Mouse (Mus musculus): ENCODE results near the gene Erg. TPM values are rescaled to one million over a fixed set of nuclear protein-coding genes. Genes with fewer than 3 reads are reported as not detected.

Gene Erg
- polyA plus RNA-seq, 1 experiment = 17.6 TPM

DNA sequence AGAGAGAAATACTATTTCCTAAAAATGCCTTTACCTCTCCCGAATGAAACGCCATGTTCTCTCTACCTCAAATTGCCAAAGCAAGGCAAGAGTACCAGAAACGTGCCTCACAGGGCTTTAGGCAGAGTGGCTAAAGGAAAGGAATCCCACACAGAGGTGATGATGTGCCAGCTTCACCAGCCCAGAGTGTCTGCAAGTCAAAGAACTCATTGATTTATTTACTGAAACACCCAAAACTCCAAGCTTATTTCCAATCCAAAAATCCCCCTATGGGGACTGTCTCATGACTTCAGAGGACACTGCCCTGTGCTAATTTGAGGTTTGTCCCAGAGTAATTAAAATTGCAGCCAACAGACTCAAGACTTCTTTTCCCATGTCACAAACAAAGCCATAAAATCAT lies 129.4 kb downstream of the Erg start:
- Histone ChIP-seq H3K4me3 (ENCODE audit: insufficient read depth, low read length) (no peak overlapping the region), H3K27ac (ENCODE audit: insufficient read depth, low read length) (no peak overlapping the region), H3K4me1 (ENCODE audit: control insufficient read depth, insufficient read depth, low read length) (no peaks in the 10 kb centered on the region)
- TF ChIP-seq CTCF (IDR thresholded peaks at IDR 0.05; ENCODE audit: borderline replicate concordance, insufficient read depth, low read length) (no peak), POLR2A (IDR thresholded peaks at IDR 0.05; ENCODE audit: low read depth, low read length) (no peak)

DNA sequence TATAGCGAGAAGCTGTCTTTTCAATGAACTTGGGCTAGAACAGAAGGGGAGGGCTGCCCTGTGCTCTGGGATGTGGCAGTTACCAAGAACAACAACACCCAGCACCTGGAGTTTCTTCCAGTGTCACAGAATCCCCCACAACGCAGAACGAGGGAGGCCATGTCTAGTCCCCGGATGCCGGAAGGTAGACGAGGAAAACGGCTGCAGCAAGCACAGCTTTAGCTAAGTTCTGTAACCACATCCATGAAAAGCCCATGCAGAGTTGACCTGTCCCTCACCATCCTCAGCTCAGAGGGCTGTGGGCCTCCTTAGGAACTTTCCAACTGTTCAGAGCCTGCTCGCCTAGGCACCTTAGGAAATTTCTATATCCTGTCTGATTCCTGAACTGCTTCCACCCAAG lies 130.5 kb downstream of the Erg start:
- Histone ChIP-seq H3K4me1 (ENCODE audit: control insufficient read depth, insufficient read depth, low read length) (no peaks in the 10 kb centered on the region), H3K4me3 (ENCODE audit: insufficient read depth, low read length) (no peak overlapping the region), H3K27ac (ENCODE audit: insufficient read depth, low read length) (no peak overlapping the region)
- TF ChIP-seq CTCF (IDR thresholded peaks at IDR 0.05; ENCODE audit: borderline replicate concordance, insufficient read depth, low read length) = no peak

DNA sequence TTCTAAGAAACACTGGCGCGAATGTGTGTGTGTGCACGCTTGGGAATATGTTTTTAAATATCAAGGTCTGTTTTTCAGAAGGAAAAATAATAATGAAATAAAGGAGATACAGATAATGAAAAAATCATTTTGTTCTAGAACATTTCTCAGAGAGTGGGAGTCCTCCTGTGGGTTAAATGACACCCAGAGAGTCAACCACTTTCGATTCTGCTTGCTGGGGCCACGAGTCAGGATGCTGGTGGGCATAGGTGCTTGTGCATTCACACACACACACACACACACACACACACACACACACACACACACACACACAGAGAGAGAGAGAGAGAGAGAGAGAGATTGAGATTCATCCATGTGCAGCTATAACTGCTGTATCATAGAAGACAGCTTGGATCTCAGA lies 130.9 kb downstream of the Erg start:
- Histone ChIP-seq H3K27ac (ENCODE audit: insufficient read depth, low read length) (no peak overlapping the region), H3K4me3 (ENCODE audit: insufficient read depth, low read length) (no peak overlapping the region), H3K4me1 (ENCODE audit: control insufficient read depth, insufficient read depth, low read length) (no peaks in the 10 kb centered on the region)
- no peak for TF ChIP-seq POLR2A (IDR thresholded peaks at IDR 0.05; ENCODE audit: low read depth, low read length)
- TF ChIP-seq CTCF (IDR thresholded peaks at IDR 0.05; ENCODE audit: borderline replicate concordance, insufficient read depth, low read length) = no peak

DNA sequence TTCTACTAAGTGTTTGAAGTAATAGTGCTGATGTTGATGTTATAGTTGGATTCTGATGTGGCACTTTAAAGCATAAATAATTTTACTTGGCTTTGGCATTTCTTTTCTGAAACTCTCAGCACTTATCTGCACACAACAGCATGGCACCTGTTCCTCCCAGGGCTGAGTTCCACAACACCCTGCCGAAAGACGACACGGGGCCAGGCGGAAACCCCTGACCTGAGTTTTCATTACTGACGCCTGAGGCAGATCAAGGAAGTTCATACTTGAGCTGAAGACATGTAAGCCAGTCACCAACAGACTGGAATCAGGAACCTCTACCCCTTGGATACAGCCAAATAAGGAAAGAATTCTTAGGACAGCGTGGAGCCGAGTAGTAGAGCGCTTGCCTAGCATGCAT lies 134.0 kb downstream of the Erg start:
- H3K27ac ChIP-seq (ENCODE audit: insufficient read depth, low read length) = no peak overlapping the region

DNA sequence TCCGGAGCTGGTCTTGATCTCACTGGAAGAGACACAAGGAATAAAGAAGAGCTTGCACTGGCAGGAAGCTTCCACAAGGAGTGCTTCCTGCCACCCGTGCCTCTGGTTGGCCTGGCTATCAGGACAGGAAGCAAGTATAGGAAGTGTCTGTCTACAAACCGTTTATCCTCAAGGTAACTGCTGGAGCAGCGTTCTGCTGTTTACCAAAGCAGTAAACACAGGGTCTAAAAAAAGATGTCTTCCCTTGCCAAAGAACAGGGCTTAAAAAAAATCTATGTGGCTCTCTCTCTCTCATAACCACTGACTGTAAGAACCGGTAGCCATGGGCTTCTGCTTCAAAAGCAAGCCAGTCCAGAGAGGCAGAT lies 137.1 kb downstream of the Erg start:
- H3K4me3 ChIP-seq (ENCODE audit: insufficient read depth, low read length) = no peak overlapping the region
- TF ChIP-seq POLR2A (IDR thresholded peaks at IDR 0.05; ENCODE audit: low read depth, low read length) = no peak
- H3K27ac ChIP-seq (ENCODE audit: insufficient read depth, low read length) = no peak overlapping the region
- H3K4me1 ChIP-seq (ENCODE audit: control insufficient read depth, insufficient read depth, low read length) = no peaks in the 10 kb centered on the region; the same call in 1 of the 2 replicates

More for the DNA sequence above, 134.0 kb downstream of the Erg start:
- TF ChIP-seq CTCF (IDR thresholded peaks at IDR 0.05; ENCODE audit: borderline replicate concordance, insufficient read depth, low read length) = no peak
- TF ChIP-seq POLR2A (IDR thresholded peaks at IDR 0.05; ENCODE audit: low read depth, low read length) = no peak
- Histone ChIP-seq H3K4me3 (ENCODE audit: insufficient read depth, low read length) (no peak overlapping the region), H3K4me1 (ENCODE audit: control insufficient read depth, insufficient read depth, low read length) (no peaks in the 10 kb centered on the region; the same call in 1 of the 2 replicates)

DNA sequence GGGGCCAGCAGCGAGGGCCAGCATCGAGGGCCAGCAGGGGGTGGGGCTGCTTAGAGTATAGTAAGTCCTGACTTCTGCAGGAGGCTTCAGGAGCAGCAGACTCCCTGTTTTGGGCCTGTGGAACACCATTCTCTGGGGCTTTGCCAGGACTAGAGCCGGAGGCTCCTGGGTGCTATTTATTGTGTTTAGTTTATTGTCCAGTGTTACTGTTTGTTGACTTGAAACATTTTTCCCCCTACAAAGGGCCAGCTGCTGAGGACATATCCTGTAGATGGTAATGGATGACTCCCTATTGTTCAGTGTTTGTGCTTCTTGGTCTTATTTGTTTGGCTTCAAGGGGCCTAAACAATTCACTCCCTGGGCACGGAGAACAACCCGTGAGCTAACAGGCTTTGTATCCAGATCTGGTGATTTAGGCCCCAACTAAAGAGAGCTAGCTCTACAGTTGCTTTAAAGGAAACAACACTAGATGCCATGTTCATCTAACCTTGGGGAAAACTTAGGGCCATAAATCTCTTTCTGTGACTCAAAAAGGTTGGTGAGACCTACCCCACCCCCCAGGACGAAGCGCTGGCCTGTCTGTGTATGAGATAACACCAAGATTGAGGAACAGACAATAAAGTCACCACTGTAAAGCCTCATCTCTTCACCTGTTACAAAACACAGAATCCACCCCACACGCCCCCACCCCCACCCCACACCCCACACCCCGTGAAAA lies 137.6 kb downstream of the Erg start:
- H3K4me3 ChIP-seq (ENCODE audit: insufficient read depth, low read length) = no peak overlapping the region
- no peaks in the 10 kb centered on the region; the same call in 1 of the 2 replicates for H3K4me1 ChIP-seq (ENCODE audit: control insufficient read depth, insufficient read depth, low read length)
- no peak overlapping the region for H3K27ac ChIP-seq (ENCODE audit: insufficient read depth, low read length)
- TF ChIP-seq CTCF (IDR thresholded peaks at IDR 0.05; ENCODE audit: borderline replicate concordance, insufficient read depth, low read length) (no peak), POLR2A (IDR thresholded peaks at IDR 0.05; ENCODE audit: low read depth, low read length) (no peak)

DNA sequence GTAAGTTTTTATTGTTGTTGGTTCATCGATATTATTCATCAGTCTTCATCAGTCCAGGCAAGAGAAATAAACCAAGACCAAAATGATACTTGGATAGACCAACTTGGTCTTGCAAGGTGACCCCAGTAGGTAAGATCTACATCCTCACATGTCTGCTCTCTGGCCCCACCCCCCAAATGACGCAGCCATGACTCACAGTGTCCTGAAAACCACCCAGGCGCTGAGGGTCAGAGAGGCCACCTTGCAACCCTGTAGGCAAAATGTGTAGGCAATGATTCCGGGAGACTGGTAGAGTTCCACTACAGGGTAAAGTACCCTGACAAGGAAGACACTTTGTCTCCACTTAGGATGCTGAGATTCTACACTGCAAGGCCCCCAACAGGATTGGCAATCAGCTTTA lies 138.5 kb downstream of the Erg start:
- TF ChIP-seq POLR2A (IDR thresholded peaks at IDR 0.05; ENCODE audit: low read depth, low read length) (no peak), CTCF (IDR thresholded peaks at IDR 0.05; ENCODE audit: borderline replicate concordance, insufficient read depth, low read length) (no peak)
- no peak overlapping the region for H3K4me3 ChIP-seq (ENCODE audit: insufficient read depth, low read length)
- no peak overlapping the region for H3K27ac ChIP-seq (ENCODE audit: insufficient read depth, low read length)
- H3K4me1 ChIP-seq (ENCODE audit: control insufficient read depth, insufficient read depth, low read length) = no peaks in the 10 kb centered on the region; the same call in 1 of the 2 replicates

DNA sequence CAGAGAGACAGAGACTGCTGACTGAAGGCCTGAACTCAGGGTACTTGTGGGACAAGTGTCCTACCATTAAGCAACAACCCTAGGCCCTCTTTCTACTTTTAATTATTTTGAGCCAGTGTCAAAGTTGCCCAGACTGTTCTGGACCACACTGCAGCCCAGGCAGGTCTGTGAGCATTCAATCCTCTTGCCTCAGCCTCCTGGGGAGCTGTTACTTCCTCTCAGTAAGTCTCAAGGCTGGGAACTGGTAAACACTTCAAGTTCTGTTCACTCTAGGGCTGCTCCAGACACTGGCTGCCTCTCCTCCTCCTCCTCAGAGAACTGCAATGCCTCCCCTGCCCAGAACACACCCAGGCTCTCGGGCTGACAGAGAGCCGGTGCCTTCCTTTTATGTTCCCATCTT lies 140.0 kb downstream of the Erg start:
- H3K4me3 ChIP-seq (ENCODE audit: insufficient read depth, low read length) = no peak overlapping the region
- no peak for TF ChIP-seq CTCF (IDR thresholded peaks at IDR 0.05; ENCODE audit: borderline replicate concordance, insufficient read depth, low read length)
- no peak for TF ChIP-seq POLR2A (IDR thresholded peaks at IDR 0.05; ENCODE audit: low read depth, low read length)
- H3K4me1 ChIP-seq (ENCODE audit: control insufficient read depth, insufficient read depth, low read length) = no peaks in the 10 kb centered on the region; the same call in 1 of the 2 replicates
- no peak overlapping the region for H3K27ac ChIP-seq (ENCODE audit: insufficient read depth, low read length)

DNA sequence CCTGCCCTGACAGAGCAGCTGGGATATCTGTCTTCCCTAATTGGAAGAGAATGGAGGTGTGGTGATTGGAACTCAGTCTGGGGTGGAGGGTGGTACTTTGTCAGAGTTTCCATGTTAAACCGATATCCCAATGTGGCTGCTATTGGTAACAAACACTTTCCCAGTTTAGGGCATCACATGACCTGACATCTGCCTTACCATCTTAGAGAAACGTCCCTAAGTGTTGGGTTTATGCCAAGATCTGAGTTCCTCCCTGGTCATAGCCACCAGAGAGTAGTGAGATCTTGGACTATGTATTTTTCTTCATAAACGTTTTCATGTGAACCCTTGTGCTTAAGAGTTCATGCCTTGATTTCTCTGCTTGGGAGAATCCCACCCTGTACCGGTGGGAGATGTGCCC lies 144.4 kb downstream of the Erg start:
- no peak overlapping the region for H3K4me3 ChIP-seq (ENCODE audit: insufficient read depth, low read length)
- peaks cover 1% of the 10 kb centered on the region; the same call in 1 of the 2 replicates for H3K4me1 ChIP-seq (ENCODE audit: control insufficient read depth, insufficient read depth, low read length)
- no peak overlapping the region for H3K27ac ChIP-seq (ENCODE audit: insufficient read depth, low read length)
- TF ChIP-seq POLR2A (IDR thresholded peaks at IDR 0.05; ENCODE audit: low read depth, low read length) (no peak), CTCF (IDR thresholded peaks at IDR 0.05; ENCODE audit: borderline replicate concordance, insufficient read depth, low read length) (no peak)

DNA sequence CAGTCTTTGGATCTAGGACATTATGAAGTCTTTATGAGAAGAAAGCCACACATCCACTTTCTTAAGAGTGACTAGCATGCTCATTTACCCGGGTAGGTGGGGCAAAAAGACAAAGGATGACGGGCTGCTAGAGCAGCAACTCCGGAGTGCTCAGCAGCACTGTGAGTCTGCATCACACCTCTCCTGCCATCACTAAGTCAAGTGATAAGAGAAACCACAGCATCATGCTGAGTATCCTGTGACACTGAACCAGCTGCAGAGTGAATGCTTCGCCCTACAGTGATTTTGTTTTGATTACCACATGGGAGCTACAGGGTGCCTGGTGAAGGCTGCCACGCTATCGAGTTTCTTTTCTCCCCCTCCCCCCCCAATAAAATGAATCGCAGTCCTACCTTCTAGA lies 145.2 kb downstream of the Erg start:
- Histone ChIP-seq H3K4me1 (ENCODE audit: control insufficient read depth, insufficient read depth, low read length) (peaks cover 5% of the 10 kb centered on the region; the same call in 1 of the 2 replicates), H3K4me3 (ENCODE audit: insufficient read depth, low read length) (no peak overlapping the region), H3K27ac (ENCODE audit: insufficient read depth, low read length) (0 out of 2 replicates have a peak overlapping the region, but pooled peaks have one; percentile 36)
- TF ChIP-seq POLR2A (IDR thresholded peaks at IDR 0.05; ENCODE audit: low read depth, low read length) (no peak), CTCF (IDR thresholded peaks at IDR 0.05; ENCODE audit: borderline replicate concordance, insufficient read depth, low read length) (no peak)
